Mouse (Mus musculus) brain, embryonic 14.5 days (tissue): ENCODE results near the gene Elavl3.
A peak's percentile ranks its signal among the peaks of the same experiment; 100 is the strongest.

ENCODE experiments used
- CTCF ChIP-seq: fragments of 200-500 bp; IDR thresholded peaks from 2 replicates; pipeline ENCODE4 v1.5.1; 2012; ENCODE audit warnings: inconsistent platforms, mild to moderate bottlenecking, moderate library complexity, borderline replicate concordance; ENCODE audit not compliant: insufficient read depth, insufficient read length; ENCODE audit errors: extremely low read depth
- POLR2A ChIP-seq: fragments of 200-500 bp; IDR thresholded peaks from 2 replicates; pipeline ENCODE4 v1.6.1; 2012; ENCODE audit warnings: mild to moderate bottlenecking, inconsistent platforms, borderline replicate concordance; ENCODE audit not compliant: poor library complexity, insufficient read depth, insufficient read length, severe bottlenecking; ENCODE audit errors: extremely low read depth

DNA sequence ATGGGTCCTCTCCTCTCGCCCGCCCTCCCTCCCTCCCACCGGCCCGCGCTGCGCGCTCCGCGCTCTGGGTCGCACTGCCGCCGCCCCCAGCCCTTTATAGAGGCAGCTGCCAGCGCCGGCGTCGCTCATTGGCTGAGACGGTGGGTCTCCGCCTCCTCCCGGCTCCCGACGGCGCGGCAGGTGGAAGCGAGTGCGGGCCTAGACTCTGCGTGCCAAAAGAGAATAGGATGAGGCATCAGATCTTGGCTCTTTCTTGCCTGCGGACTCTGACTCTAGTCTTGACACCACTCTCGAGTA lies at the start of gene Elavl3:
- TF ChIP-seq CTCF: no peak
- TF ChIP-seq POLR2A: peak; percentile 98
